Mouse (Mus musculus) embryonic fibroblast, embryonic 13.5 days (primary cell): ENCODE measurements around the gene Camta1. TPM values are rescaled to one million over a fixed set of nuclear protein-coding genes. Genes with fewer than 3 reads are reported as not detected.

Experiments used
- H3K27ac ChIP-seq: 2 replicates; pipeline ENCODE4 v1.5.1; 2012; ENCODE audit warnings: low read length, control low read depth, inconsistent platforms; ENCODE audit not compliant: insufficient read depth
- H3K4me1 ChIP-seq: 2 replicates; pipeline ENCODE4 v1.6.1; 2011; ENCODE audit warnings: low read length; ENCODE audit not compliant: control insufficient read depth, insufficient read depth
- H3K4me3 ChIP-seq: 2 replicates; pipeline ENCODE4 v1.5.1; 2011; ENCODE audit warnings: mild to moderate bottlenecking, control low read depth, low read length; ENCODE audit not compliant: insufficient read depth
- CTCF ChIP-seq: IDR thresholded peaks from 2 replicates; pipeline ENCODE4 v1.5.1; 2011; ENCODE audit warnings: mild to moderate bottlenecking, control low read depth, low read length, moderate library complexity, borderline replicate concordance; ENCODE audit not compliant: insufficient read depth
- POLR2A ChIP-seq: IDR thresholded peaks from 2 replicates; pipeline ENCODE4 v1.6.1; 2011; ENCODE audit warnings: low read depth, mild to moderate bottlenecking, control low read depth, low read length, moderate library complexity
- polyA plus RNA-seq: library from polyadenylated mRNA; stranded (reverse); fragments of >200 nt; gene quantifications from 2 replicates; pipeline ENCODE4 v1.2.4, GENCODE M21; 2011; ENCODE audit warnings: low read depth; ENCODE audit not compliant: missing spikeins, insufficient read length

Camta1 gene
- polyA plus RNA-seq, 1 experiment: 53.4 TPM

DNA sequence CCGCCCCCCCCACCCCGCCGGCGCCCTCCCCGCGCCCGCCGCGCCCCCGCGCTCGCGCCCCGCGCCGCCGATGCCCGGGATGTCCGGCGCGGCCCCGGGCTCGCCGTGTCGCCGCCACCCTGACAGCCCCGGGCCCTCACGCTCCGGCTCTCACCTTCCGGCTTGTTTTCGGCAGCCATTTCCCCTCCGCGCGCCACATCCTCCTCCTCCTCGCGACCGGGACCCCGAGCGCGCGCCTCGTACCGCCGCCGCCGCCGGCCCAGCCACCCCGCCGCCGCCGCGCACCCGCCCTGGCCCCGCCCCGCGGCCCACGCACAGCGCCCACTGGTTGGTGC is 238 bp downstream of the Camta1 start:
- Histone ChIP-seq H3K4me1 (no peaks in the 10 kb centered on the region; the same call in 1 of the 2 replicates), H3K27ac (no peak overlapping the region), H3K4me3 (peak overlapping the region; percentile 30)
- no peak for TF ChIP-seq CTCF
- TF ChIP-seq POLR2A: peak; percentile 63; the same call in 1 of the 2 replicates

DNA sequence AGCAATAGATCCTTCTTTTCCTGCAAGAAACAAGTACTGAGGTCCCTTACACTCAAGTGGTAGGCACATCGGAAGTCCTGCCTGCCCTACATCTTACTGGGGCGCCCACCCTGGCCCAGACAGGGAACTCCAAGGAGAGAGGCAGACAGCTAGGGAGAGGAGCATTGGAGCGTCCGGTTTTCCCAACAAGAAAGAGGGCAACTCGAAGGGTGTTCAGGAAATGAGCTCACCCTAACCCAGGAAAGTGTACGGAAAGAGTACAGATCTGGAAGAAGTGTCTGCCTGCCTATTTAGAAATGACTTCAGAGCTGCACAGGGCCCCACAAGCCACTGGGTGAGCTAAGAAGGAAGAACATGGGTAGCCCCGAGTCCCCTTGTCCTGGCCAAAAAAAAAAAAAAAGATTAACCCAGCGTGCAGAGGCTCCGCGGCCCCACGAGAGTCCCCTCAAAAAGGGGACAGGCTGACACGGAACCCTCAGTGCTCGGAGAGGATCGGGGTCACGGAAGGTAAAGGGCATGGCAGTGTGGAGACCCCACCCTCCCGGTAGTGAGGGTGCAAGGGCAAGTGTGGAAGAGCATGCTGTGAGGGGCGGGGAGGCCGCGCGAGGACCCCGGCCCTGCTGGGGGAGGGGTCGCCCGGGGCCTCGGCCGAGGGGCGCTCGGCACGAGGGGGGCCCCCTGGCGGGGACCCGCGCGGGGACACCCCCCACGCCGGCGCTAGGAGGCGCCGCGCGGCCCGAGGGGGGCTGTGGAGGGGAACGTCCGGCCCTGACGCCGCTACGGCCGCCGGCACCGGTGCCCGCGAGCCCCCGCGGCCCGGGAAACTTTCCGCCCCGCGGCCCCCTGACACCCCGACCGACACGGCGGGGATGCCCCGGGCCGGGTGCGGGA is 990 bp downstream of the Camta1 start:
- Histone ChIP-seq H3K27ac (no peak overlapping the region), H3K4me3 (peak overlapping the region; percentile 90), H3K4me1 (no peaks in the 10 kb centered on the region; the same call in 1 of the 2 replicates)
- TF ChIP-seq CTCF: no peak
- TF ChIP-seq POLR2A: no peak

DNA sequence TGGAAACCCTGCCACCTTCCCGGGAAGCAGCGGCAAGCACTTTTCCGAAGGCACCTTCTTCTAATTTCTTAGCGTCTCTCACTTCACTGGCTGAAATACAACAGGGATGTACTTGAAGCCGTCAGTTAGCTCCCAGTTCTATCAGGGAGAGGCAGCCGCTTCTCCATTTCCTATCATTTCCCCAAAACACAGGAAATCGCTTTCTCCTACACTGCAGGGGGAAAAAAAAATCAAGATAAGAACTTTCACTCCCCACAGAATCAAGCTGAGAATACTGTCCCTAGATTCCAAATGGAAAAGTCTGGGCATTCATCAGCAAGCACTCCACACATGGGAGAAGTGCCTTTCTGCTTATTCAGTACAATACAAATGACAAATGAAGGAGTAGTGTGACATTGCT is 2.4 kb downstream of the Camta1 start:
- Histone ChIP-seq H3K4me1 (no peaks in the 10 kb centered on the region; the same call in 1 of the 2 replicates), H3K27ac (no peak overlapping the region), H3K4me3 (no peak overlapping the region)
- TF ChIP-seq CTCF (no peak), POLR2A (no peak)

DNA sequence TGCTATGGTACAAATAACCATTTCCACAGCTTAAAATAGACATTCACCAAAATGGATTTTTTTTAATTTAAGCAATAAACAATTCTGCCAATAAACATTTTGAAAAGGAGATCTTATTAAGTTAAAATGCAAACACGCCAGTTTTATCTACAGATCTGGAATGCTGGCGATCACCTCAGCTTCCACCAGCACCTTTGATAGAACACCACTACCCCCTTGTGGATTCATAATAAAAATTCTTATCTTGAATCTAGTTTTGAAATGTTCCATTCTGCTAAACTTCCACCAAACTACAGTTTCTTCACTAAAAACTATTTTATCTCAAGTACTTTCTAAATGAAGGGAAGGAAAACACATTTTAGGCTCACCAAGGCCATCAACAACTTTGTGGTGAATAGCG is 7.7 kb downstream of the Camta1 start:
- TF ChIP-seq POLR2A (no peak), CTCF (no peak)
- peaks cover 3% of the 10 kb centered on the region; the same call in 1 of the 2 replicates for H3K4me1 ChIP-seq
- no peak overlapping the region for H3K27ac ChIP-seq
- H3K4me3 ChIP-seq: no peak overlapping the region

DNA sequence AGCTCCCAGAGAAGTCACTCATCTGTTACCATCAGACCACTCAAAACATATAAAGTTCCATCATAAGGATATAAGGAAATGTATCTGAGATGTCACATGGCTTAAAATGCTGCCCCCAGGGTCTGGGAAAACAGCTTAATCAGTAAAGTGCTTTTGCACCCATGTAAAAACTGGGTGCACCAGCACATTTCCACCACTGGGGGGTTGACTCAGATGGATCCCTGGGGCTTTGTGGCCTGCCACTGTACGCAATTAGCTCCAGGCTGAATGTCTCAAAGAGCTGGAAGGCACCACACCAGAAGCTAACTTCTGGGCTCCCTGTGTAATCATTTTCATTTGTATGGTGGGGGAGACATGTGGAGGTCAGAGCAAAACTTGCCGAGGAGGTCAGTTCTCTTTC is 10.5 kb downstream of the Camta1 start:
- Histone ChIP-seq H3K4me3 (no peak overlapping the region), H3K27ac (no peak overlapping the region), H3K4me1 (peaks cover 9% of the 10 kb centered on the region; the same call in 1 of the 2 replicates)
- no peak for TF ChIP-seq CTCF

DNA sequence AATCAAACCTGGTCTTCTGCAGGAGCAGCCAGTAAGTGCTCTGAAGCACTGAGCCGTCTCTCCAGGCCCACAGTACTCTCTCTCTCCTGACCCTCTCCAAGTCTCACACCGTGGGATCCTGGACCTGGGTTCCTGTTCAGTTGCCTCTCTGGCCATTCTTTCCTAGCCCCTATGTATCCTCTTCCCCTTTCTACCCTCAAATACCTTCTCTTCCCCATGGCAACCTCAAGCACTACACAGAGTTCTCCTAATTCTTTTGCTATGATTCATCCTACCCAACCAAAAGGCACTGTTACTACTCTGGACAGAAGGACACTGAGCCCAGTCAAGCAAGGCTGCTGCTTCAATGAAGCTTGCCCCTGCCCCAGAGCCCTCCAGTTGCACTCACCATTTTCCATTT is 19.1 kb downstream of the Camta1 start:
- Histone ChIP-seq H3K4me3 (no peak overlapping the region), H3K4me1 (peaks cover 17% of the 10 kb centered on the region), H3K27ac (no peak overlapping the region)
- no peak for TF ChIP-seq CTCF
- TF ChIP-seq POLR2A: no peak

DNA sequence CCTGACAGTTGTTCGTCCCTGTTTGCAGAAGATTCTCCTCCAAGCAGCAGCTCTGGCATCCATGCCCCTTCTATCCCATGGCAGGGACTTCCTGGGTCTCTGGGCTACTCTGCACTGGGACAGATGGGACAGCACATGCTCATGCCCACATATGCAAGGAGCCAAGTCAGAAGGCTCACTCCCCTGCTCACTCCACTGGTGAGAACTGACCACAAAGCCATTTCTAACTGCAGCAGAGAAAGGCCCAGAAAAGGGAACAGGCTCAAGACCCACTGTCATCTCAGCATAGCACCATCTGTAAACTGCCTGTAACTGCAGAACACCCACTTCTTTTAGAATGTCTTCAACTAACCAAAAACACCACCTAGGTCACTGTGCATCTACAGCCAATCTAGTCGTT is 23.2 kb downstream of the Camta1 start:
- Histone ChIP-seq H3K27ac (no peak overlapping the region), H3K4me3 (no peak overlapping the region), H3K4me1 (peaks cover 11% of the 10 kb centered on the region)
- no peak for TF ChIP-seq POLR2A
- TF ChIP-seq CTCF: no peak

DNA sequence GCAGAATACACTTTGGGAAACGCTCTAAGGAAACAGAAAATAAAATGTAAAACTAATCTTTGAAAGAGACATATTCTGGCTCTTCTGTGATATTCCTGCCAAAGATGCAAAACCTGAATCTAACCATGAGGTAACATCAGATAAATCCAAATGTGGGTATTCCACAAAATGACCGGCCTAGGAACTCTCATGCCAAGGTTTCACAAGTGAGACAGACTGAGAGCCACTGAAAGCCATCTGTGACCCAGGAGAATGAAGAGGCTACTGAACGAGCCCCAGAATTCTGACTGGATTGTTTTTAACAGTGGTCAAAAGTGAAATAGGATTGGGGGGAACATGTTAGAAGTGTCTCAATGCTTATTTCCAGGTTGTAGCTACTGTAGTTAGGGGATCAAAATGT is 25.8 kb downstream of the Camta1 start:
- no peaks in the 10 kb centered on the region for H3K4me1 ChIP-seq
- no peak overlapping the region for H3K27ac ChIP-seq
- no peak overlapping the region for H3K4me3 ChIP-seq
- no peak for TF ChIP-seq CTCF
- no peak for TF ChIP-seq POLR2A

DNA sequence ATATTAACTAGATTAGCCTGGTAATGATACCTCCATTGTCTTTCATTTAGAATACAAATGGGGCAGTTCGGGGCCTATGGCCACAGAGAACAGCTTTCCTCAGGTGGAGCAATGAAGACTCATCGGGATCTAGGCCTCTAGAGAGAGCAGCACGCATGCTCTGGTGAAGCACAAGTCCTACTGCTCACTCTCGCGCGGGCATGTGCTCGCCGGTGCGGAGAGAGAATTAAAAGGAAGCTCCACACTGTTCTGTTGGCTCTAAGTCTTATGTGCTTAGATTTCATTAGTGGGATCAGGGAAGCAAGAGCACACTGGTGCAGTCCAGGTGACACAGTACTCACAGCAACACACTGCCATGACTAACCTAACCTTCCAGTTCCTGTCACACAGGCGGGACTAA is 27.1 kb downstream of the Camta1 start:
- no peak overlapping the region for H3K27ac ChIP-seq
- TF ChIP-seq CTCF (no peak), POLR2A (no peak)
- no peaks in the 10 kb centered on the region for H3K4me1 ChIP-seq
- no peak overlapping the region for H3K4me3 ChIP-seq

DNA sequence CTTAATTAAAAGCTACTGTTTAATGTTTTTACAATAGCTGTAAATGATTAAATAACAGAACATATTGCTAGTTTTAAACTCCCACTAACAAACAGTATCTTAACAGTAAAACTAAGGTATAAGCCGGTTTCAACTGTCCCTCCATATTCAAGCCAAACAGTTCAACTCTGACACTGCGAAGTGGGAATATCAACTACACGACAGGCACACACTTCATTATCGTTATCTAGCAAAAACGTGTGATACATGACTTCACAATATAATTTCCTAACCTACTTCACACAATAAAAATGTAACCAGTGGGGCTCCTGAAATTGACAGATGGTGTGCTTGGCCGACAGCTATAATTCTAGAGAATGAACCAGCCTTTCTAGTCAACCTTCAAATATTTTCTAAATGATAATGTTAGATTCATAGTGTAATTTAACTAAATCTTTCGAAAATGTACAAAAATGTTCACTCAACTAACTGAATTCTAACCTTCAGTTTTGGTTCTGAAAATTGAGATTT is 27.7 kb downstream of the Camta1 start:
- TF ChIP-seq CTCF: no peak
- TF ChIP-seq POLR2A: no peak
- H3K4me3 ChIP-seq: no peak overlapping the region

DNA sequence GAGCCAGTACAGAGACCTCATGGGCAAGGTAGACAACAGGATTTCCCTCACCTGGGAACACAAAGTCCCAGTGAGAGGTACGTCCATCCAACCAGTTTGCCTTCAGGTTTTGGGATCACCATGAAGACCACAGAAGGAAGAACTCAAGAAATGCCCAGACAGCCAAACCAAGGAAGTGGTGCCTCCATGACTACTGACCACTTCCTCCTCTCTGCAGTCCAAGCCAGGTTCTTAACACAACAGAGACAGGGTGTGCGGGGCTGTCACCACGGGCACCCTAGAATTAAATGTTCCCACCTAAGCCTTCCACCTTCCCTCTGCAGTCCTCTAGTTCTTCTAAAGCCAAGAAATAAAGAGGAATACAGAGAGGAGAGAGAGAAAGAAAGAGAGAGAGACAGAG is 33.8 kb downstream of the Camta1 start:
- no peak for TF ChIP-seq POLR2A
- TF ChIP-seq CTCF: no peak
- Histone ChIP-seq H3K4me3 (no peak overlapping the region), H3K4me1 (peaks cover 4% of the 10 kb centered on the region), H3K27ac (no peak overlapping the region)

More for the DNA sequence above, 27.7 kb downstream of the Camta1 start:
- Histone ChIP-seq H3K4me1 (no peaks in the 10 kb centered on the region), H3K27ac (no peak overlapping the region)
